Mouse (Mus musculus) heart, embryonic 16.5 days (tissue): ENCODE results near the gene Slc30a4. TPM values are rescaled to one million over a fixed set of nuclear protein-coding genes. Genes with fewer than 3 reads are reported as not detected.
A peak's percentile ranks its signal among the peaks of the same experiment; 100 is the strongest.

Source experiments
- ATAC-seq: fragments of 200-750 bp; cut with Nextera tagmentation; replicated peaks from 2 replicates; pipeline ENCODE4 v1.8.0; 2017; ENCODE audit warnings: moderate number of reproducible peaks; ENCODE audit not compliant: insufficient read depth, low FRiP score; ENCODE audit errors: extremely low read depth
- H3K27ac ChIP-seq: fragments of 300-500 bp; sonication (generic); 2 replicates; pipeline ENCODE4 v1.5.1; 2014; ENCODE audit warnings: mild to moderate bottlenecking, low read length, control low read depth, moderate library complexity
- H3K27me3 ChIP-seq: fragments of 300-500 bp; sonication (generic); 2 replicates; pipeline ENCODE4 v1.6.1; 2014; ENCODE audit warnings: low read length, mixed read lengths; ENCODE audit not compliant: control insufficient read depth, insufficient read depth
- H3K36me3 ChIP-seq: fragments of 300-500 bp; sonication (generic); 2 replicates; pipeline ENCODE4 v1.6.1; 2014; ENCODE audit not compliant: control insufficient read depth, insufficient read depth
- H3K4me1 ChIP-seq: fragments of 300-500 bp; sonication (generic); 2 replicates; pipeline ENCODE4 v1.6.1; 2014; ENCODE audit warnings: low read length, mixed read lengths; ENCODE audit not compliant: control insufficient read depth, insufficient read depth
- H3K4me2 ChIP-seq: fragments of 300-500 bp; sonication (generic); 2 replicates; pipeline ENCODE4 v1.6.1; 2014; ENCODE audit warnings: low read depth, mild to moderate bottlenecking, control low read depth, low read length
- H3K4me3 ChIP-seq: fragments of 300-500 bp; sonication (generic); 2 replicates; pipeline ENCODE4 v1.5.1; 2014; ENCODE audit warnings: mild to moderate bottlenecking, control low read depth, low read length
- H3K9ac ChIP-seq: fragments of 300-500 bp; sonication (generic); 2 replicates; pipeline ENCODE4 v1.6.1; 2014; ENCODE audit warnings: low read length, control low read depth
- H3K9me3 ChIP-seq: fragments of 300-500 bp; sonication (generic); replicated peaks from 2 replicates; pipeline ENCODE4 v1.6.1; 2016; ENCODE audit warnings: low read length; ENCODE audit not compliant: control insufficient read depth
- WGBS: fragments of 180-500 bp; shearing (Covaris S2); extraction: QIAGEN DNeasy Blood & Tissue Kit; methylation state at CpG from one replicate; pipeline ENCODE4 v1.1.7; 2014; 5-methylcytosine and 5-hydroxymethylcytosine counted together
- polyA plus RNA-seq: library from polyadenylated mRNA; unstranded; fragments of >200 nt; fragmentation: Nextera tagmentation; extraction: Ambion mirVana; gene quantifications from 2 replicates; pipeline ENCODE4 v1.2.1, GENCODE M21; 2015

Gene Slc30a4
- polyA plus RNA-seq, 1 experiment from 2014 or later: 4.6 TPM

DNA sequence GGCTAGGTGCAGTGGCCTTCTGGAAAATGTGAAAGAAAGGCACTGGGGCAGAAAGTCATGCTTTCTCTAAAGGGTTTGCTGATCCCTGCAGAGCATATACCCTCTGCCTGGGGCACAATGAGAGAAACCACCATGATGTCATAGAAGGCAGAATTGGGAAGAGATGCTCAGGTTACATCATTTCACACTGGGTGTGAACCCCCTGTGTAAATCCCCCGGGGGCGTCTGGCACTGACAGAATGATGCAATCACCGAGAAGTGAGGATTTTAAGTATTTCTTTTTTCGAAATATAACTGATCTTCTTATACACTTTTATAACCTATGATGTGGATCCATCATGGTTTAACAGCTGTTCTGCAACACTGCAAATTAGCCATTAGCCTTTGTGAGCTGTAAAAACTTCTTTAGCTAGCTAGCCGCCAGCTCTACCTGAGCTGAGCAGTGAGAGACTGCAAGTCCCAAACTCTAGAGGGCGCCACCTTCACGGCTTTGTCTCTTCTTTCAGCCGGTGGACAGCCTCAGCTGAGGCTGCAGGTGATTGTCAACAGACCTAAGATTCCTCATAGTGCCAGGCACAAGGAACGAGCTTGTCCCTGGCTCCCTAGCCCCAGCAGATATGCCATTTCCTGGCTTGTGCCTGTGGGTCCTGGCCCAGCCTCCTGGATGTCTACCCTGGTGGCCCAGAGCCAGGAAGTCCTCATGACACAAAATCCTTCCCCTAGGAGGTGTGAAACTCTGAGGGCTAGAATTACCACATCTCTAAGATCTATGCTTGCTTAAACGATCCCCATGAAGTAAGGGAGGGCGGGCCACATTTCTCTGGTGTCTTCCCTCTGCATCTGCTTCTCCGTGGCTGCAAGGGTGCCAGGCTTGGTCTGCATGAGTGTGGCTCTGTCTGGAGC lies 36.2 kb downstream of the Slc30a4 start:
- 30% methylated on average over 12 of the region's 12 CpGs for WGBS

DNA sequence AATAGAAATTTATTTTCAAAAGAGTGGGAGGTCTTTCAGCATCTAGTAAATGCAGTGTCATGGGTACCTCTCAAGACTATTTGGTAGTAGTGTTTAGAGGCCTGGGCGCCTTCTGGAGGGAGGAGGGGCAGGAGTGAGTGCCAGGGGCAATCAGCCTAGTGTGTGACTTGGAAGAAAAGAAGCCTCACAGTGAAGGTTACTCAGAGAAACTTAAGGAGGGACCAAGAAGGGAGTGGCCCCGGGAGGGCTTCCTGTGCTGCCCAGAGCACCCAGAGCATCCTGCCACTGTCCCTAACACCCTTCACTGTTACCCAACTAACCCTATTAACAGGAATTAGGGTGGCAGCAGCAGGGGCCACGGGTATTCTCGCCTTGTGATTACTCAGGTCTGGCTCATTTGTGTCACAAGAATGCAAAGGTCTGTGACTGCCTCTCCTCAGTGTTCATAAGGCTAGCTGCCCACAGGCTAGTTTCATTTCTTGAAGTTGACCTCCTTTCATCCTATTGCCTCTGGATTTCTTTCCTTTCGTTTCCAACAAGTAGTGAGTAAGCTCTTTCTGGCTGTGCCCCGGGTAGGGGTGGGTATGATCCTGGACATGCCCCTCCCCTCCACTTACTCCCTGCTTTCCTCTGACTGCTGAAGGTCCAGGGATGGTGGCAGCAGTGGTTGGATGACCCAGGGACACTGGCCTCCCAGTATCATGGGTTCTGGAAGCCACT lies 37.0 kb downstream of the Slc30a4 start:
- no peaks in the 10 kb centered on the region for H3K4me1 ChIP-seq
- H3K36me3 ChIP-seq: no peaks in the 10 kb centered on the region
- ATAC-seq: no peak
- H3K4me2 ChIP-seq: no peak overlapping the region
- WGBS: 41% methylated on average over 6 of the region's 6 CpGs
- H3K27me3 ChIP-seq: no peaks in the 10 kb centered on the region; the same call in 1 of the 2 replicates
- no peaks in the 10 kb centered on the region for H3K9me3 ChIP-seq
- H3K9ac ChIP-seq: no peak overlapping the region
- H3K27ac ChIP-seq: no peak overlapping the region
- no peak overlapping the region for H3K4me3 ChIP-seq

More for the DNA sequence above, 36.2 kb downstream of the Slc30a4 start:
- Histone ChIP-seq H3K27ac (no peak overlapping the region), H3K9ac (no peak overlapping the region), H3K4me2 (no peak overlapping the region), H3K4me1 (no peaks in the 10 kb centered on the region), H3K36me3 (no peaks in the 10 kb centered on the region), H3K4me3 (no peak overlapping the region), H3K9me3 (no peaks in the 10 kb centered on the region), H3K27me3 (no peaks in the 10 kb centered on the region; the same call in 1 of the 2 replicates)
- no peak for ATAC-seq

- no peaks in the 10 kb centered on the region for H3K27me3 ChIP-seq
- no peak overlapping the region for H3K9ac ChIP-seq
- no peaks in the 10 kb centered on the region for H3K9me3 ChIP-seq
- ATAC-seq: no peak
- H3K4me2 ChIP-seq: no peak overlapping the region
- no peak overlapping the region for H3K27ac ChIP-seq
- WGBS: 70% methylated on average over 7 of the region's 7 CpGs
- H3K36me3 ChIP-seq: no peaks in the 10 kb centered on the region
- no peak overlapping the region for H3K4me3 ChIP-seq
- H3K4me1 ChIP-seq: no peaks in the 10 kb centered on the region
These were observed 42.6 kb downstream of the Slc30a4 start for GRCm38 (mm10) chr2:122659825-122660224.

- H3K4me3 ChIP-seq: no peak overlapping the region
- H3K27ac ChIP-seq: no peak overlapping the region
- no peaks in the 10 kb centered on the region for H3K36me3 ChIP-seq
- H3K27me3 ChIP-seq: no peaks in the 10 kb centered on the region
- H3K9me3 ChIP-seq: no peaks in the 10 kb centered on the region
- no peak for ATAC-seq
- 77% methylated on average over 11 of the region's 11 CpGs for WGBS
- no peak overlapping the region for H3K9ac ChIP-seq
- no peak overlapping the region for H3K4me2 ChIP-seq
- no peaks in the 10 kb centered on the region for H3K4me1 ChIP-seq
These were observed 44.5 kb downstream of the Slc30a4 start for GRCm38 (mm10) chr2:122657707-122658524.

- 67% methylated on average over 9 of the region's 9 CpGs for WGBS
- ATAC-seq: no peak
- Histone ChIP-seq H3K27me3 (no peaks in the 10 kb centered on the region), H3K4me3 (no peak overlapping the region), H3K9ac (no peak overlapping the region), H3K9me3 (no peaks in the 10 kb centered on the region), H3K27ac (no peak overlapping the region), H3K36me3 (no peaks in the 10 kb centered on the region), H3K4me2 (no peak overlapping the region), H3K4me1 (no peaks in the 10 kb centered on the region)
These were observed 45.7 kb downstream of the Slc30a4 start for GRCm38 (mm10) chr2:122656767-122657166.

DNA sequence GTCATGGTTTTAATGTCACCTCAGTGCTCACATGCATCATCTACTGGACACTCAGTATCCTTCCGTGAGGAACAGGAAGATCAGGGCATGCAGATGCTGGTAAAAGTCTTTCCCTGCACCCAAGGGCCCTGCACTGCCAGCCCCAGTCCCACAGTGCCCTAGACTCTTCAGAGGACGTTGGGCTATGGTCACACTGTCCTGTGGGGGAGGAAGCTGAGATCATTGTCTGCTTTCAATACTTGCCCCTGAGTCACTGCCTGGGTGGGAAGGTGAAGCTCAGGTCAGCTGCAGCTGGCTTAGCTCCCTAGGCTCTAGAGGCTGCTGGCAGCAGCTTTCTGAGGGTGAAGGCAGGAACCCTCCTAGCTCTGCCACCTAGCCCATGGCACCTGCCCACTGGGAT lies 46.4 kb downstream of the Slc30a4 start:
- no peak overlapping the region for H3K4me3 ChIP-seq
- H3K9ac ChIP-seq: no peak overlapping the region
- no peaks in the 10 kb centered on the region for H3K36me3 ChIP-seq
- H3K4me2 ChIP-seq: no peak overlapping the region
- ATAC-seq: no peak
- no peak overlapping the region for H3K27ac ChIP-seq
- no peaks in the 10 kb centered on the region for H3K9me3 ChIP-seq
- H3K27me3 ChIP-seq: no peaks in the 10 kb centered on the region; the same call in 1 of the 2 replicates
- no peaks in the 10 kb centered on the region for H3K4me1 ChIP-seq
- 51% methylated on average over 2 of the region's 2 CpGs for WGBS

- no peak overlapping the region for H3K9ac ChIP-seq
- H3K27me3 ChIP-seq: no peaks in the 10 kb centered on the region; the same call in 1 of the 2 replicates
- 45% methylated on average over 17 of the region's 17 CpGs for WGBS
- ATAC-seq: peak; percentile 80
- H3K4me3 ChIP-seq: no peak overlapping the region
- H3K36me3 ChIP-seq: no peaks in the 10 kb centered on the region
- no peaks in the 10 kb centered on the region for H3K4me1 ChIP-seq
- 0 out of 2 replicates have a peak overlapping the region, but pooled peaks have one; percentile 27 for H3K4me2 ChIP-seq
- no peaks in the 10 kb centered on the region for H3K9me3 ChIP-seq
- H3K27ac ChIP-seq: peak overlapping the region; percentile 63
These were observed 50.1 kb downstream of the Slc30a4 start for GRCm38 (mm10) chr2:122652096-122653084.

DNA sequence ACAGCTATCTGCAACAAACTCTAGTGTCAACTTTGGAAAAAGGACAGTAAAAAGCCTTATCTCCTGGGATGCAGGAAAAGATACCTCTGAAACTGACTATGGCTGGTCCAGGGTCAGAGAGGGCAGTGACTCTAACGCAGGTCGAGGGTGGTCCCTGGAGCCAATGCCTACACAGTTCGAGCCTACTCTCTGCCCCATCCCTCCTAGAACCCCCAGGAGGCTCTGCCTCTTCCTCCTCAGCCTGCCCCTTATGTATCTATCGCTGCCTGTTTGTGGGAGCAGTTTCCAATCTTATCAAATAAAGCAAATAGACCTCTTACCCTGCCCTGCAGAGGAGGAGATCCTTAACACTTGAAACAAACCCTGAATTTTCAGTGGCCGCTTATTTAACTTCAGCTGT lies 63.8 kb downstream of the Slc30a4 start:
- no peak for ATAC-seq
- no peaks in the 10 kb centered on the region for H3K4me1 ChIP-seq
- H3K4me3 ChIP-seq: no peak overlapping the region
- WGBS: 42% methylated on average over 5 of the region's 5 CpGs
- no peaks in the 10 kb centered on the region for H3K9me3 ChIP-seq
- H3K27me3 ChIP-seq: no peaks in the 10 kb centered on the region
- H3K4me2 ChIP-seq: no peak overlapping the region
- H3K9ac ChIP-seq: no peak overlapping the region
- H3K27ac ChIP-seq: no peak overlapping the region
- no peaks in the 10 kb centered on the region for H3K36me3 ChIP-seq
